In the genomic region with DNA sequence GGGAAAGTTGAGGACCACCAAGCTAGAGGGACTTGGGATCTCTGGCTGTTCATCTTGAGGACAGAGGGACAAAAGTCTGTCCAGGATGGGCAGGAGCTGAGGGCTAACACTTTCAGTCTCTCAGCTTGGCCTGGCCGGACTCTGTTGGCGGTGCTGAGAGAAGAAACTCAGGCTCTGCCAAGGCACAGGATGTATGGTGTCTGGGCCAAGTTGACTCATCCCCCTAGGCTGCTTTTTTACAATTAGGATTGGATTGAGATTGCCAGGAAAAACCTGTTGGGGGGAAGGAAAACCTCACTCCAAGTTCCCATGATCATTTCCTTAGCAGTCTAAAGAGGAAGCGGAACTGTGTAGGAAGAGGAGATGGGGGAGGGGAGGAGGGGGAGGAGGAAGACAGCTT, we compare ENCODE assay signal across 18 mouse cellular contexts. TPM values are rescaled to one million over a fixed set of nuclear protein-coding genes. Genes with fewer than 3 reads are reported as not detected.
DNase-seq lines count a peak whose midpoint lies in the region; ATAC-seq and TF ChIP-seq lines count a peak whose summit lies in the region.
"Had no signal": no experiment of that assay in that cellular context is flagged by ENCODE, and none has a peak within 500 bp of the region (broad histone marks: within the 10 kb centered on the region; RNA-seq: fewer than 3 reads in every experiment).

No protein-coding gene starts in this region.

- peaks cover 7% of the 10 kb centered on the region; the same call in 1 of the 2 replicates for H3K27me3 ChIP-seq in neural tube, embryonic 15.5 days (replicated peaks)

- peaks cover 36% of the 10 kb centered on the region for H3K4me1 ChIP-seq in neural tube, embryonic 15.5 days

- intact Hi-C loops in left cerebral cortex, adult 2 months (cut with DNase I), result no loop called here

- ATAC-seq in neural tube, embryonic 15.5 days (ENCODE audit: low FRiP score), result no peak
- ATAC-seq in CD4-positive, CD25-positive, alpha-beta regulatory T cell, adult 4 months, result no peak
- ATAC-seq: intestine, embryonic 16.5 days; liver, embryonic 12.5 days had no signal

- H3K9ac ChIP-seq in neural tube, embryonic 15.5 days (replicated peaks), result no peak overlapping the region
- H3K9ac ChIP-seq: embryonic facial prominence, embryonic 12.5 days; liver, embryonic 12.5 days had no signal

- H3K9me3 ChIP-seq in neural tube, embryonic 15.5 days (replicated peaks), result no peaks in the 10 kb centered on the region
- H3K9me3 ChIP-seq: embryonic facial prominence, embryonic 12.5 days; forebrain, embryonic 10.5 days; heart, embryonic 10.5 days; liver, embryonic 12.5 days had no signal

- WGBS in neural tube, embryonic 15.5 days, result 70% methylated on average over 3 of the region's 3 CpGs

- DNase-seq in left cerebral cortex, adult 2 months (ENCODE audit: extremely low spot score in 1 of 2, low spot score in 2 of 2), result no peak
- no peak for DNase-seq in left cerebral cortex, adult 11 months (ENCODE audit: low spot score)
- DNase-seq in Muller cell, postnatal 12 days (ENCODE audit: inconsistent ontology term), result peak; percentile 35
- peak; percentile 74 for DNase-seq in cerebellum, adult 8-10 months
- DNase-seq in retina, postnatal 1 day, result no peak
- DNase-seq: adrenal gland, adult 8-10 months; gastrocnemius, postnatal 10 days; kidney, postnatal 10 days; left cerebral cortex, postnatal 4 days had no signal

- H3K36me3 ChIP-seq in neural tube, embryonic 15.5 days, result peaks cover 9% of the 10 kb centered on the region
- H3K36me3 ChIP-seq: embryonic facial prominence, embryonic 12.5 days; forebrain, embryonic 10.5 days; heart, embryonic 10.5 days; liver, embryonic 12.5 days had no signal

- peak overlapping the region; percentile 99; the same call in 1 of the 2 replicates for H3K27ac ChIP-seq in left cerebral cortex, adult 2 months
- H3K27ac ChIP-seq in neural tube, embryonic 15.5 days (replicated peaks), result no peak overlapping the region
- H3K27ac ChIP-seq: embryonic facial prominence, embryonic 12.5 days; forebrain, embryonic 10.5 days; heart, embryonic 10.5 days; liver, embryonic 12.5 days; stomach, postnatal 0 days had no signal

- peak overlapping the region; percentile 60 for H3K4me2 ChIP-seq in neural tube, embryonic 15.5 days
- H3K4me2 ChIP-seq: embryonic facial prominence, embryonic 12.5 days; liver, embryonic 12.5 days had no signal

- peak overlapping the region; percentile 76 for H3K4me3 ChIP-seq in left cerebral cortex, adult 2 months
- no peak overlapping the region for H3K4me3 ChIP-seq in neural tube, embryonic 15.5 days (replicated peaks)
- H3K4me3 ChIP-seq: embryonic facial prominence, embryonic 12.5 days; forebrain, embryonic 10.5 days; heart, embryonic 10.5 days; liver, embryonic 12.5 days; megakaryocyte, embryonic 14.5 days had no signal

- no peak for TF ChIP-seq CTCF in left cerebral cortex, adult 2 months (IDR thresholded peaks at IDR 0.05)

RNA-seq across cellular contexts. Expression of gene Golga7b, which starts 10.7 kb away (rescaled TPM):
- total RNA-seq in left cerebral cortex, adult 2 months (2021), result 100 to 1,000 TPM; 124 TPM
- 68.0 and 77.8 TPM in 2 replicates for polyA plus RNA-seq in neural tube, embryonic 15.5 days (2015; fragmentation: Nextera tagmentation; extraction: Ambion mirVana)
- under 1 TPM in 1 of 2 experiments, not detected in 1; 0.15 TPM for polyA plus RNA-seq in CD4-positive, CD25-positive, alpha-beta regulatory T cell, adult 4 months (2017; shearing (Covaris generic))

RNA-seq across cellular contexts. Expression of gene Sfrp5, which starts 56.0 kb away (rescaled TPM):
- under 1 TPM; 0.48 to 0.65 TPM for total RNA-seq in left cerebral cortex, adult 2 months (2021)
- polyA plus RNA-seq in neural tube, embryonic 15.5 days (2015; fragmentation: Nextera tagmentation; extraction: Ambion mirVana), result 6.8 and 6.9 TPM in 2 replicates
- polyA plus RNA-seq in CD4-positive, CD25-positive, alpha-beta regulatory T cell, adult 4 months (2017; shearing (Covaris generic)), result not detected

Comparison
In these comparisons a context has a peak if more than half of its experiments do, and no peak if none do; other contexts are left out.
1. DNase-seq: peak in Muller cell, postnatal 12 days (single experiment) and cerebellum, adult 8-10 months (single experiment); none in left cerebral cortex, adult 2 months (0 of 2), left cerebral cortex, adult 11 months (single experiment) and retina, postnatal 1 day (single experiment).
2. RNA of gene Golga7b, which starts 10.7 kb away (polyA plus RNA-seq): 68.0 to 77.8 TPM in neural tube, embryonic 15.5 days; 0.15 TPM in CD4-positive, CD25-positive, alpha-beta regulatory T cell, adult 4 months; every median in the first group is over 10 times any median in the second.